Mouse (Mus musculus) urinary bladder, postnatal 4 days (tissue): ENCODE measurements at regions not wholly inside any gene's neighbourhood (a gene's known extent, or its start where the extent isn't known, plus 50 kb on each side); places are given as distances from the start of the nearest gene placed in this dataset.

Experiments used
- DNase-seq, 2 experiments: peaks; one replicate each; pipeline ENCODE4 v3.0.0; 2021 to 2022; ENCODE audit warnings: low spot score in 2 of 2

DNA sequence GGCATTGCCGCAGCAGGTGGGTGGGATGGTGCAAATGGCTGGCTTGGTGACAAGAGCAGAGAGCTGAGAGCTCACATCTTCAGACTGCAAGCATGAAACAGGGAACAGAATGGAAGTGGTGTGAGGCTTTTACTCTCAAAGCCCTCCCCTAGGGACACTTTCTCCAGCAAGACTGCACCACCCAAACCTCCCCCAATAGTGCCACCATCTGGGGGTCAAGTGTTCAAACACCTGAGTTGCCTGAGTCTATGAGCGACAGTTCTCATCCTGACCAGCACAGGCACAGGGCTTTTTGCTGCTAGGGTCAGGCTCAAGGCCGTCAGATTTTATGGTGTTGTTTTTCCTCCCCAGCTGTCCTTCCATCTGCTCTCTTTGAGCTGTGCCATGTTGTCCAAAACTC is 337.9 kb upstream of the Eif4g2 start:
- DNase-seq, result no peak

DNA sequence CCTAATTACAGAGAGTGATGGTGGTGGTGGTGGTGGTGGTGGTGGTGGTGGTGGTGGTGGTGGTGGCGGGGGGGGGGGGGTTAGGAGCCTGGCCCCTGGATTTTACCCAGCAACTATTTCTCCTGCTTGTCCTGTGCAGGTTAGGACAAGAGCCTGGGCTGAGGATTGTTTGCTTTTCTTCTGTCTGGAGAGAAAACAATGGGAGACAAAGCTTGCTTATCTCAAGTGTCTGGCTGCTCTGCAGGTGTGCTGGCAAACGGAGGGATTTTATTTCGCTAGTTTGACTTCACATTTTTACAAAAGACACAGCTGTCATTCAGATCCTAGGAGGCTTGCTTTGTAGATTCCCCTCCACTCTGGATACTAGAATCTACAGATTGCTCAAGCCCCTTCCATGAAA is 334.9 kb upstream of the Eif4g2 start:
- no peak for DNase-seq

DNA sequence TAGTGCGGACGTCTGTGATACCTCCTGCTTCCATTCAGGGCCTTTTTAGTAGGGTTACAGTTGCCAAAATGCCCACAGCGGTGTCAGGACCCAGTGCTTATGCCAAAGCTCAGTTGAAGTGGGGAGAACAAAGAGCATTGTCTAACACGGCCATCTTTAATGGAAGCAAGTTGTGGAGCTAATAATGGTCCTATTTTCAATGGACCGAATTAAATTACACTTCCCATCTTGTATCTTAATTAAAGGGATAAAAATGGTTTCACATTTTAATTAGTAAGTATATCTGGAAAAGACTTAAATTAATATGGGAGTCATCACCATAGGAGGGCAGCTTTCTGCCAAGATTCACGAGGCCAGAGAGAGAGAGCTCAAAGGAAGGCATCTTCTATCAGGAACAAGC is 333.2 kb upstream of the Eif4g2 start:
- DNase-seq, result no peak

DNA sequence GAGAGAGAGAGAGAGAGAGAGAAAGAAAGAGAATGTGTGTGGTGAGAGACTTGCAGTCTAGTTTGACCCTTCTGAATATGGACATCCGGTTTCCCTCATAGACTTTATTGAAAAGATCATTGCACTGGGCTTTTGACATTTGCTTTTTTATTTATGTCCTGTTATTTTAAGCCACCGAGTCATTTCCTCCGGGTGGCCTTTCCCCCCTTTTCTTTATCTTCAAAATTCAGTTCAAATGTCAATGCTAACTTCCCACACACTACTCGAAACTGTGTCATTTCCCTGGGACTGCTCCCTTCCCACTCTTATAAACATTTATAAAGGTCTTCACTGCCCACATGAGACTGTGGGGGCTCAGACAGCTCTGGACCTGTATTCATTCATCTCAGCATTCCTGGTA is 330.9 kb upstream of the Eif4g2 start:
- DNase-seq, result no peak

DNA sequence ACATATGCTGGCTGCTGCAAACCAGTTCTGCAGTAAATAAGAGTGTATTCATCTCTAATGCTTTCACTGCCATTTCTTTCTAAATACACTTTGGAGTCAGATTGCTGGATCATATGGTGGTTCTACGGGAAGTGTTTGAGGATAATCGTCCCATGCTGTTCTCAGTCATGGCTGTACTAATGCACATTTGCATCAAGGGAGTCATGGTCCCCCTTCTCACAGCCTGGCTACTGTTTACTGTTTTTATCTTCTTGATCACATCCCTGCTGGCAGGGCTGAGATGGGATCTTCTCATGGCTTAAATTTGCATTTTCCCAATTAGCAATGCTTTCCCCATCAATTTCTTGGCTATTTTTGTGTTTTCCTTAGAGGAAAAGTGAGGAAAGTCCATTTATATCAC is 330.1 kb upstream of the Eif4g2 start:
- no peak for DNase-seq

DNA sequence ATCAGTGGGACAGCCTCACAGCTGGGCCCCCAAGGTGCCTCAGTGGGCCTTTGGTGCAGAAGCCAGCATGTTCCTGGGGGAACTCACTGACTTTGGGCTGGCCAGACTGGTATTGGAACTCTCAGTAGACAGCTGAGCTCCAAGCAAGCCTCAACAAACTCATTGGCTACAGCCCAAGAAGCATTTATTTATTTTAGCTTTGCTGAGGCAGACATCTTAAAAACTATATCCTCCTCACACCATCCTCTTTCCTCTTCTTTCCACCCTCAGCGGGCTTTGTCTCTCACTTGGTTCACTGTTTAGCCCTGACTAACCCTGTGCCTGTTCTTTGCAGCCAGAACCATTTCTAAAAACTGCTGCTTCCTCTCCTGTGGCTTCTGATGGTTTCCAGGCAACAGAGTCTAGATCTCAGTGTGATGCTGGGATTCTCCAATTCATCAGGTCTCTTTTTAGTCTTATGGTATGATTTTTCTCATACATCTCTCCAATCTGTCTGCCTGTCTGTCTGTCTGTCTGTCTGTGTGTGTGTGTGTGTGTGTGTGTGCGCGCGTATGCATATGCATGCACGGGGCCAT is 328.6 kb upstream of the Eif4g2 start:
- DNase-seq, result no peak

DNA sequence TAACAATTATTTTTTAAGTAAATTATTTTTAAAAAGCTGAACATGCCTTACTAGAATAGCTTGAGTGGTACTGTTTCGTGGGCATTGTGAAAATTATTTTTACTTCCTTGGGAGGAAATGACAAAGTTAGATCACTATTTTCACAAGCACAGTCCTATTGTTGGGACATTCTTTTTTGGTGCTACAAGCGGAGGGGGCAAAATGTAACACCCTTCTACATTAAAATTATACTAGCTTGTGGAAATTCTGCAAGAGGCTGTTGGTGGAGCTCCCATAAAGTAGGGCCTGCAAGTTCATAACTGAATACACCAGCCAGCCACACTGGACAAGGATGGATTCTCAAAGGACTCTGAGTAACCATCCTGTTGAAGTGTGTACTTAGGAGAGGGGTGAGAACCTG is 313.1 kb upstream of the Eif4g2 start:
- no peak for DNase-seq

DNA sequence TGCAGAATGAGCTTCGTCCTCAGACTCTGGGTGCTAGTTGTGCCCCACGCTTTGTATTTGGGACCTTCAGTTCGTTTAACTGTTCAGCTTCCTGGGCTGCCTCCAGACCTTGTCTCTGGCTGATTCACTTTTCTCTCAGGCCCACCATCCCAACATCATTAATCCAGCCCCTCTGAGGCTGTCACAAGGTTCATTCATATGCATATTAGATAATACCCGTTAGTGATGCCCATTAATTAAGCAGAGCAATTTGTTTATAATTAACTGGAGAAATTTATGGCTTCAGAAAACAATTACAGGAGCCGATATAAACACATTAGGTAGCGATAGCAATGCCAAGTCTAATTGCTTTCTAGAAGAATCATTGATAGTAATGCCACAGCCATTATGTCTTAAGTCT is 312.3 kb upstream of the Eif4g2 start:
- no peak for DNase-seq

DNA sequence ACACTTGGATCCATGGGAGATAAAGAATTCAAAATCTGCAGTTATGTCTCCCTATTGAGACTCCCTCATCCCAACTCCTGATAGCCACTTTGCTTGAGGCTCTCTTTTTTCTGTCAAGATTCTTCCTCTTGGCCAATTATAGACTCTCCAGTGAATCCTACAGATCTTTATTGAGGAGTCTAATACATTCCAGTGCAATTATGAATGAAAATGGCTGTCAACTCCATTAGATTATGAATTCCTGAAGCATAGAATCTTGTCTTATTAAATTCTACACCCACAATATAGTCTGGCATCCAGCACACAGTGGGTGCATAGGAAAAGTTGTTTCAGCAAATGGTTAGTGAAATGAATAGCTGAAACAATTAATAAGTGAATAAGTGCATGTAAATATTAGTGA is 311.0 kb upstream of the Eif4g2 start:
- no peak for DNase-seq

DNA sequence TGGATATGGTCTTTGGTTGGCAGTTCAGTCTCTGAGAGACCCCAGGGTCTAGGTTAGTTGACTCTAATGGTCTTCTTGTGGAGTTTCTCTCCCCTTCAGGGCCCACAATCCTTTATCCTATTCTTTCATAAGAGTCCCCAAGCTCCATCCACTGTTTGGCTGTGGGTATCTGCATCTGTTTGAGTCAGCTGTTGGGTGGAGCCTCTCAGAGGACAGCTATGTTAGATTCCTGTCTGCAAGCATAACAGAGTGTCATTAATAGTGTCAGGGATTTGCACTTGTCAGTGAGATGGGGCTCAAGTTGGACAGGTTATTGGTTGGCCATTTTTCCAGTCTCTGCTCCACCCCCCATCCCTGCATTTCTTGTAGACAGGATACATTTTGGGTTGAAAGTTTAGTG is 306.9 kb upstream of the Eif4g2 start:
- no peak for DNase-seq

DNA sequence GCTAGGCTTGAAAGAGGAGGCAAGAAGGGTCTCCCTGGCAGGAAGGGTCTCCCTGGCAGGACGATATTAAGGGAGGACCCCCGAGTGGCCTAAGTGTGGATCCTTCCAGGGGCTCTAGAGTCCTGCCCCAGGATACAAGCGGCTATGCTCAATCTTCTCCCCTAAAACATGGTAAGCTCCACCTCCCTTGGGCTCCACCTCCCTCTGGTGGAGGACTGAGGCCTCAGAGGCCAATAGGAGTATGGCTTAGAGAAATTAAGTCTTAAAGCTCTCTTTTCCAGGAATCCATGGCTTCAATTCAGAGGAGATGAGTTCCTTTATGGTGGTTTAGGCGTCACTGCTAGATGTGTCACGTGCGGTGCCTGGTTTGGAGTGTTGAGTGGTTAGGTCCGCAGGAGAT is 291.7 kb upstream of the Eif4g2 start:
- DNase-seq, result no peak

DNA sequence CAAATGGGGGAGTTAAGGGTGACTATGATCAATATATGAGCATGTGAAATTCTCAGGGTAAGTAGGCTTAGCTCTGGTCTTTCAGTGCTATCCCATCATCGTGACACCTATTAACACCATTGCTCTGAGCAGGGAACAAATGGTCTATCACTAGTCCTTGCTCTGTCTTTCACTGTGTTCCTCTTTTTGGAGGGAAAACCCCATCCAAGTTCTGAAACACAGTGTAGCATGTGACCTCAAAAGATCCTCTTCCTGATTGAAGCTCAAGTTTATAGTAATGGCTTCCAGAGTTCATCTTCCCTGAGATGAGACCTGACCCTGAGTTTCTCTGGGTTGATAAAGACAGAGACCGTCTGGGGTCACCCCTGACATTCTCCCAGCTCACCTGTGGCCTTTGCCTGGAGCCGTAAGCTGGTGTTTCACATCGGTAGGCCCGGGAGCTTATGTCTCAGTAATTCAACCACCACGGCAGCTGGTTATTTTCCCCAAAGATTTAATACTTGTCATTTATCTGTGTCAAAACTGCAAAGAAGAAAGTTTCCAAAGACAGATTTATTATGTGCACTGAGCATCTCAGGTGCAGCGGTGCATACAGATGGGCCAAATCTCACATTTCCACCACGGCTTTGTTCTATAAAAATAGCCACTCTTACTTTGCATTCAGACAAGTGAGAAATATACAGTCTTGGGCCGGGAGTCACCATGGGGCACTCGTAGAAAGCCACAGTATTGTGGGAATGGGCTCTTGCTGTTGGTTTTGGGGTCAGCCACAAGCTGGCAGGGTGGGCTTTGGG is 290.7 kb upstream of the Eif4g2 start:
- no peak for DNase-seq

DNA sequence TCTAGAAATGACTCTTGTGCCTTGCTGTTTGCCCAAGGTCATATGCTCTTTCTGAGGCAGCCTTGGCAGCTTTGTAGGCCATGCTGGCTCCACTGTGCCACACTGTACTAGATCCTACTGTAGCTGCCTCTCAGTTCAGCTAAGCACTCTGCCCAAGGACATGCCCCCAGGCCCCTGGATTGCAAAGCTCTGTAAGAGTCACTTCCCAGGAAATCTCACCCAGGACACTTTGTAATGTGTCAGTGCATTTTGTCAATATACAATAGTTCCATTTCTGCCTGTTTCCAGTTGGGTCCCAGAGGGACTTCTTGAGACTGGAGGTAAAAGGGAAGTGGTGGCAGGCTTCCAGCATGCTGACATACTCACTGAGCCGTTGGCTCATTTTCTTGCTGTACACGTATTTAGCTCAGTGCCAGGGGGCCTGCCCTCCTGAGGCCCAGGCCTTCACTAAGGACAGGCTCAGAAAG is 287.6 kb upstream of the Eif4g2 start:
- no peak for DNase-seq

DNA sequence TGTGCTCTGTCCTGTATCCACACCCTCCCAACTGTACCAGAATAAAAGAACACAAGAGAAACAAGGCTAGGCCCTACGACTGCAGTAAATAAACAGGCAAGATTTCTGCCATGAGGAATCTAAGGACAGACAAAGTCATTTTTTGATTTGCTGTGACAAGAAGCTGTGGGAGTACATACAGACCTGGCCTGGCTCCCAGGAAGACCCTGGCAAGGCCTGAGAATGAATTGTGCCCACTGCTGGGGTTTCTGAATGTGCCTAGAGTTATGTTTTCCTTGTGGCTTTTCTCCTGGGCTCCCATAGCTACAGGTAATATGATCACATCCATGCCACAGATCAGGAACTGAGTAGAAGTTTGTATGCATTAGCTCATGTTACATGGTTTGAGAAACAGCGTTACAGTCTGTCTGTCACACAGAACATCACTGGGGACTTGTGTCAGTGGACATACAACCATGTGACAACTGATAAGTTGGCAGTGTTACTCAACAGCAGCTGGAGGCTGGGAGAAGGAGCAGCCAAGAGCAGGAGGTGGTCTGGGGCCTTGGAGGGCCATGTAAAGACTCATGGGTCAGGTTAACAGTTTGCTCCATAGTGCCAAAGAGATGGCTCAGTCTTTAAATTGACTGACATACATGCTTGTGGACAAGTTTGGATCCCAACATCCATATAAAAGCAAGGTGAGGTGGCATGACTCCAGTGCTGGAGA is 285.6 kb upstream of the Eif4g2 start:
- no peak for DNase-seq

DNA sequence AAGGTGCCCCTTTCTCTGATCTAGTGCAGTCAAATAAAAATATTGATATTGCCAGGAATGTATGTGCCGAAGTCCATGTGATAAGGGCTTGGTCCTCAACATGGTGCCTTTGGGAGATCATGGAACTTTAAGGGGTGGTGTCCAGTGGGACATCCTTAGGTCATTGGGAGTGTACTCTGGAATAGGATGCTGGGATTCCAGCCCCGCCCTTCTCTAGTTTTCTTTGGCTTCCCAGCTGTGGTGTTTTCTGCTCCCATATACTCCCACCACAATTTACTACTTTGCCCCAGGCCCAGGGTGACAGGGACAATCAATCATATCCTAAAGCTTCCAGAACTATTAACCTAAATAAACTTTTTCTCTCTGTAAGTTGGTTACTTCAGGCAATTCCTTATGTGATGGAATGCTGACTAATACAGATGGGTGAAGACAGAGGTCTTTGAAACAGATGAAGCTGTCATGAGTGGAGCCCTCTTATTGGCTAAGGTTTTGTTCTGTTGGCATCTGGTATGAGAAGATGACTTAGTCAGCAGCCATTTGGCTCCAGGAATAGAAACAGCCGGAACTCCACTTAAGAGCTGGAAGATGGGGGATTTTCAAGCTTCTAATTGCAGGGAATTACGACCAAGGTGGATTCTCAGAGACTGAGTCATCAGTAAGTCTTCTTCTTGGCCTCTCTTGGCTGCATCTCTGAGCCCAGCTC is 284.3 kb upstream of the Eif4g2 start:
- no peak for DNase-seq

DNA sequence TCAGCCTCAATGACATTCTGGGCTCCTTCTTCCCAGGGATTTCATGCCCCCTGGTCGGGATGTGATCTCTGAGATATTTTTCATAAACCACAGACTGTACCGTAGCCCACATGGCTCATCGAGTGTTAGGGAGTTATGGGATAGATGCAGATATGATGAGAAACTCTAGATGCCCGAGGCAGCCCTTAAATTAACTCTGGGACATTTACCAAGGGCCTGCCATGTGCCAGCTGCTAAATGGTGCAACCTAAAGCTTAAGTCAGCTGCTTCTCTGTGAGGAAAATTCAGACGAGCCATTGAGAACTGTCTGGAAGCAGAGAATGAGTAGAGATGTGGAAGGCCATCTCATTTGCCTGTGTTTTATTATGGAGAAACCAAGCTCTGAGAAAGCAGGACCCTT is 282.6 kb upstream of the Eif4g2 start:
- no peak for DNase-seq

DNA sequence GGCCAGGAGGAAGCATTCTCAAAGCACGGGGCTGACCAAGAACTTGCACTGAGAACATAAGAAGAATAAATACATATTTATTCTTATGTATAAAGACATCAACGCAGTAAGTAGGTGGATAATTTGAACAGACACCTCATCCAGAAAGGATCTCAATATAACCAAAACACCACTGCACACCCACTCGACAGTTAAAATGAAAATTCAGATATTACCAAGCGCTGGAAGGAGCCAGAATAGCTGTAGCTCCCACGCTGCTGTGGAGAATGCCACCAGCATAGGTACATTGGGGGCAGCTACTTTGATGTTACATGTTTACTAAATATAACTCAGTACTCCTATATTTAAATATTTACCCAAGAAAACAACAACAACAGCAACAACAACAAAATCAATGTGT is 280.4 kb upstream of the Eif4g2 start:
- no peak for DNase-seq

DNA sequence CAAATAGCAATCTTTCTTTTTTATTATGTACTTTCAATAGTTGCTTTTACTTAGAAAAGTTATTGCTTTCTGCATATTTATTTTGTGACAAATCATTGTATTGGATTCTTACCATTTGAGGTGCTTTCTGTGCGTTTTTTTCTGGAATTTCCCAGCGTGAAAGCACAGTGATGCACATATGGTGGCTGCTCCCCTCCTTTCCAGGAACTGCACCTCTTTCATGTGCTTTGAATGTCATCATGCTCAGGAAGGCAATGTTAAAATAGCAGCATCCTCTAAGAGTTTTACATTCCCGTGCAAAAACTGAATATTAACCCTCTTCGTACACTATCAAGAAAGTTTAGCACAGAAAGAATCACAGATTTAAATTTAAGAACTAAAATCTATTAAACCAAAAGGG is 279.8 kb upstream of the Eif4g2 start:
- DNase-seq, result no peak

DNA sequence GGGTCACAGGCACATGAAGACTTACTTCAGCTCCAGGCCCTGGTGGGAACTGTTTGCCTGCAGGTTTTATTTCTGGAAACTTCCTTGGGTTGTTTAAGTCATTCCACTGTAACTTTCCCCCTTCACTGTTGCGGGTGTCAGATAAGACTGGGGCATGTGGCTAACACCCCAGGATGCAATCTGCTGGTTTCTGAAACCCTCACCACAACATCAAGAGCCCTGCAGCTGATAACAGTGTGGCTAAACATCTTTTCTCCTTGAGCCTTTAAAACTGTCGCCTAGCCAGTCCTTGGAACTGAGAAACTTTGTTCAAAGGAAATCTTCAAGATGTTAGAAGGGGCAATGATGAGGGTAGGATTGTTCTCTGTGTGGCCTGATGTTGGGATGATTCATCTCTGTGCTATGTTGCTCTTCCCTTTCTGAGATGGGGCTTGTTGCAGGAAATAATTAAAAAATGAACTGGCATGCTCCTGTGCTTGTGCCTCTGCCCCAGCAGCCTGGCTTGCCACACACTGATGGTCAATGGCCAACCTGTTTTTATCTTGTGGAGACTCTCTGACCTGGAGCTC is 272.3 kb upstream of the Eif4g2 start:
- DNase-seq, result no peak

DNA sequence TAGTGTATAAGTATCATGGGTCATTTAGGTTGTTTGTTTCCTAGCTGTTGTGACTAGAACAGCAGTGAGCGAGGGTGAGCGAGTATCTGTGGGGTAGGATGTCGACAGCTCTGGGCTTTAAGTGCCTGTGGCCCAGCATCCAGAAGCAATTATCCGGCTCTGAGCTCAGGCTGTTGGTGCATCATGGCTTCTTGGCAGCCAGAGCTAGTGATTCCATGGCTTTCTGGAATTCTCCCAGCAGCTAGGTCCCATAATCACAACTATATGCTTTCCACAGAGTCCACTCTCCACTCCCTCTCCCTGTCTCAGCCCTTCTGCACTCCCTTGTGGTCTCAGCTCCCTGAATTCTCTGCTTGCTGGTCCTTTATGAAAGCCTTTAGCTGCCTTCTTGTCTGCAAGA is 271.2 kb upstream of the Eif4g2 start:
- DNase-seq, result no peak

DNA sequence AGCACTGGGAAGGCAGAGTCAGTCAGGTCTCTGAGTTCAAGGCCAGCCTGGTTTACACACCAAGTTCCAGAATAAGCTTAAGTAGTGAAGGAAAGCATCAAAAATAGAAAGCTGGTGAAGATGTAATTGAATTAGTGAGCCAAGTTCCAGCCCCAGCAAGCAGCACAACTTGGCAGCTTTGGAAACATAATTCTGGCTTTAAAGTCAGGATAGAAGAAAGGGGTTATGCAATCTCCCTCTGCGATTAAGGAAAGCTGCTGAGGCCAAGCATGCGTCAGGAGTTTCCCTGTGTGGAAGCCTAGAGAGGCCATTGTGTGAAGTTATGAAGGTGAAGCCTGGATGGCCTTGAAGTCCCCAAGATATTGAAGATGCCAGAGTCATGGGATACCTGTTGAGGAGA is 269.3 kb upstream of the Eif4g2 start:
- no peak for DNase-seq

DNA sequence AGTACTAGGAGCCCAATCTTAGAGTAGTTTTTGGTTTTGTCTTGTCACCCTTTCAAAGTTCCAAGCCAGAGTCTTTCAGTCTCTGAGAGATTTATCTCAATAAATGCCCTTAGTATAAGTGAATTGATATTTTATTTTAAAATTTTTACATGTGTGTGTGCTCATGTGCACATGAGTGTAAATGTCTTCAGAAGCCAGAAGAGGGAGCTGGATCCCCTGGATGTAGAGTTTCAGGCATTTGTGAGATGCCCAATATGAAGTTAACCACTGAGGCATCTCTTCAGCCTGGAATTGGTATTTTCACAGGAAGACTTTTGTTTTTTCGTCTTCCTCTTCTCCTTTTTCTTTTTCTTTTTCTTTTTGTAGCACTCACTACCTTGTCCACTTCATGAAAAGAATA is 262.3 kb upstream of the Eif4g2 start:
- DNase-seq, result no peak
